Mouse (Mus musculus): Measurements from ENCODE around the gene Slc24a1. TPM values are rescaled to one million over a fixed set of nuclear protein-coding genes. Genes with fewer than 3 reads are reported as not detected.
"Not testable (repeated sequence)": the region's sequence is repeated elsewhere in the genome, so short reads cannot be mapped to it uniquely, and the experiment has no call there.

Gene Slc24a1
- polyA plus RNA-seq (2012; fragmentation: generic; extraction: Trizol), result not detected
- long read RNA-seq, experiment 1, result 0 reads
- long read RNA-seq, experiment 2, result 0 reads

DNA sequence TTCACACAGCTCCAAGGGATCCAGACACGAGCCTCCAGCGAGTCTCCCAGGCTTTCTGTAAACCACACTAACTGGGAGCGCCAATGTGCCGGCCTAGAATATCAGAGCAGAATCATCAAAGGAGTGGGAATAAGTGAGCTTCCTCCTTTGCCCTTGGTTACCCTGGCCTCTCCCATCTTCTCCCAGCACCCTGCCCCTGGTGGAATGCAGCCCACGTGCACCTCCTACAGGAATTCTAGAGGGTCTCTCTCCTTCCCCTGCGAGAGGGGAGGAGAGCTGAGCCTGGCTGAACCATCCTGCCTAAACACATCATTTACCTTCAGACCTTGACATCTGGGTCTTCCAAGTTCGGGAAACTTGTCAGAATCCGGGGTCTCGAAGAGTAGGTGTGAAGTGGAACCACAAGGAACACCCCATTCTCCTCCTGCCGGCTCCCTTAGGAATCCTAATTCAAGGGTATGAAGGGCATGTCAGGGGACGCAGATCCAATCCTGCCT lies at the start of gene Slc24a1:
Gene Slc24a1, minus strand, starts transcription at position 447 of the 497 bp plus-strand sequence.
- H3K79me3 ChIP-seq (ENCODE audit: low read depth), result no peaks in the 10 kb centered on the region
- no peaks in the 10 kb centered on the region for H3K36me3 ChIP-seq (ENCODE audit: control insufficient read depth, insufficient read depth)
- no peak within 1 kb of the TSS for H3ac ChIP-seq (ENCODE audit: control insufficient read depth, insufficient read length, low read depth)
- TF ChIP-seq CEBPB (IDR thresholded peaks at IDR 0.05; ENCODE audit: low read depth), result no peak
- TF ChIP-seq MYOD1 (IDR thresholded peaks at IDR 0.05; ENCODE audit: control insufficient read depth, insufficient read length, low read depth), result no peak
- no peak for TF ChIP-seq MYOG (IDR thresholded peaks at IDR 0.05; ENCODE audit: control insufficient read depth, extremely low read depth, insufficient read length)
- TF ChIP-seq CTCF (IDR thresholded peaks at IDR 0.05; ENCODE audit: control insufficient read depth, insufficient read depth, insufficient read length), result no peak
- TF ChIP-seq MAX (IDR thresholded peaks at IDR 0.05), result no peak
- no peak for TF ChIP-seq USF1 (IDR thresholded peaks at IDR 0.05; ENCODE audit: low read depth)
- TF ChIP-seq FOSL1 (IDR thresholded peaks at IDR 0.05; ENCODE audit: insufficient read depth, low read length, poor library complexity, severe bottlenecking), result no peak
- H3K27me3 ChIP-seq (ENCODE audit: control insufficient read depth, insufficient read depth, insufficient read length), result peaks cover 73% of the 10 kb centered on the region
- no peak within 1 kb of the TSS for H3K4me3 ChIP-seq (ENCODE audit: insufficient read depth, poor library complexity, severe bottlenecking)
- H3K79me2 ChIP-seq (ENCODE audit: control insufficient read depth, insufficient read depth), result no peaks in the 10 kb centered on the region

DNA sequence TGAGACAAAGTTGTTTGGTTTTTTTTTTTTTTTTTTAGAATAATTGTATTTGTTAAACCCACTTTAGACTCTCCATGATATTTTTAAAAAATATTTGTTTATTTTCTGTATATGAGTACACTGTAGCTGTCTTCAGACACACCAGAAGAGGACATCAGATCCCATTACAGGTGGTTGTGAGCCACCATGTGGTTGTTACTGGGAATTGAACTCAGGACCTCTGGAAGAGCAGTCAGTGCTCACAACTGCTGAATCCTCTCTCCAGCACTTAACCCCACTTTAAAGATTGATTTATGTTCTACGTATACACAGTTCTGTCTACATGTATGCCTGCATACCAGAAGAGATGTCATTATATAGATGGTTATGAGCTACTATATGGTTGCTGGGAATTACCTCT lies 44.1 kb upstream of the Slc24a1 start:
- not testable (repeated sequence) for H3K79me2 ChIP-seq (ENCODE audit: control insufficient read depth, insufficient read depth); H3K4me3 ChIP-seq (ENCODE audit: insufficient read depth, poor library complexity, severe bottlenecking); H3K27me3 ChIP-seq (ENCODE audit: control insufficient read depth, insufficient read depth, insufficient read length); H3K36me3 ChIP-seq (ENCODE audit: control insufficient read depth, insufficient read depth); H3ac ChIP-seq (ENCODE audit: control insufficient read depth, insufficient read length, low read depth); H3K79me3 ChIP-seq (ENCODE audit: low read depth)

GRCm38 (mm10) chr9:64990291-64990690 lies 38.9 kb upstream of the Slc24a1 start:
- TF ChIP-seq MYOD1 (IDR thresholded peaks at IDR 0.05; ENCODE audit: control insufficient read depth, insufficient read length, low read depth) (no peak), FOSL1 (IDR thresholded peaks at IDR 0.05; ENCODE audit: insufficient read depth, low read length, poor library complexity, severe bottlenecking) (no peak), MAX (IDR thresholded peaks at IDR 0.05) (no peak), USF1 (IDR thresholded peaks at IDR 0.05; ENCODE audit: low read depth) (no peak), CEBPB (IDR thresholded peaks at IDR 0.05; ENCODE audit: low read depth) (no peak)
- Histone ChIP-seq H3K27me3 (ENCODE audit: control insufficient read depth, insufficient read depth, insufficient read length) (no peaks in the 10 kb centered on the region), H3K36me3 (ENCODE audit: control insufficient read depth, insufficient read depth) (peaks cover 38% of the 10 kb centered on the region), H3K79me3 (ENCODE audit: low read depth) (no peaks in the 10 kb centered on the region), H3ac (ENCODE audit: control insufficient read depth, insufficient read length, low read depth) (no peak overlapping the region), H3K79me2 (ENCODE audit: control insufficient read depth, insufficient read depth) (no peaks in the 10 kb centered on the region), H3K4me3 (ENCODE audit: insufficient read depth, poor library complexity, severe bottlenecking) (no peak overlapping the region)

DNA sequence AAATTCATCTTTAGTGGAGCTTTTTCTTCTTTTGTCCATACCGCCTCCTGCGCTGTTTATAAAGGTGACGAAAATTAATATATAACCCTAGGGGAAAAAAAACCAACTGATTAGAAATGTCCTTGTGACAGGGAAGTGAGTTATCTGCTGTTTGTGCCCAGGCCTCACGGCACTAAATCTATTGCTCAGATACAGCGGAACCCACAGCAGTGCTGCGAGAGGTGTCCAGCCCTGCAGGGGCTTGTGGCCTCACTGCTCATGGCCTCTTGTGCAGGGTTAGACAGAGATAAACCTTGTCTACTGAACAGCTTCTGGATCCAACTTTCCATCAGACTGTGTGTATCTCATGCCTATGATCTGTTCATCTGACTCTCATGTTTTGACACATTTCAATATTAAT lies 37.0 kb upstream of the Slc24a1 start:
- Histone ChIP-seq H3K36me3 (ENCODE audit: control insufficient read depth, insufficient read depth) (peaks cover 54% of the 10 kb centered on the region), H3ac (ENCODE audit: control insufficient read depth, insufficient read length, low read depth) (no peak overlapping the region), H3K4me3 (ENCODE audit: insufficient read depth, poor library complexity, severe bottlenecking) (no peak overlapping the region), H3K79me3 (ENCODE audit: low read depth) (no peaks in the 10 kb centered on the region), H3K79me2 (ENCODE audit: control insufficient read depth, insufficient read depth) (no peaks in the 10 kb centered on the region), H3K27me3 (ENCODE audit: control insufficient read depth, insufficient read depth, insufficient read length) (no peaks in the 10 kb centered on the region)
- TF ChIP-seq MAX (IDR thresholded peaks at IDR 0.05), result no peak
- TF ChIP-seq MYOD1 (IDR thresholded peaks at IDR 0.05; ENCODE audit: control insufficient read depth, insufficient read length, low read depth), result no peak
- TF ChIP-seq USF1 (IDR thresholded peaks at IDR 0.05; ENCODE audit: low read depth), result no peak
- no peak for TF ChIP-seq MYOG (IDR thresholded peaks at IDR 0.05; ENCODE audit: control insufficient read depth, extremely low read depth, insufficient read length)
- TF ChIP-seq CTCF (IDR thresholded peaks at IDR 0.05; ENCODE audit: control insufficient read depth, insufficient read depth, insufficient read length), result no peak
- TF ChIP-seq FOSL1 (IDR thresholded peaks at IDR 0.05; ENCODE audit: insufficient read depth, low read length, poor library complexity, severe bottlenecking), result no peak
- no peak for TF ChIP-seq CEBPB (IDR thresholded peaks at IDR 0.05; ENCODE audit: low read depth)

DNA sequence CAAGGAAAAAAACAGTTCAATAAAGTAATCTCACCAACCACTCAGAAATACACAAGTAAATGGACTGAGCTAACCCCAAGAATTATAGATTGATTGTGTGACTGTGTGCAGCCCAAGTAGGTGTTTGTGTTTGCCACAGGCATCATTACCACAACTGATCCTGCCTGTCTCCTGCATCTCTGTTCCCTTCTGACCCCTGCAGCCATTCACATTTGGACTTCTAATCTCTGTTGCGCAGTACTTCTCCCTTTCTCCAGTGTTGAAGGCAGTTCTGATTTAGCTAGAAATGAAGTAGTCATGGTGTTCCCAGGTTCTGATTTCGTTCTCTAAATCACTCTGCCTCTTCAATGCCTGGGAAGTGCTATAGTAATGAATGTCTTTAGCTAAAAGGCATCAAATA lies 36.2 kb upstream of the Slc24a1 start:
- Histone ChIP-seq H3K79me2 (ENCODE audit: control insufficient read depth, insufficient read depth) (no peaks in the 10 kb centered on the region), H3K27me3 (ENCODE audit: control insufficient read depth, insufficient read depth, insufficient read length) (no peaks in the 10 kb centered on the region), H3K36me3 (ENCODE audit: control insufficient read depth, insufficient read depth) (peaks cover 58% of the 10 kb centered on the region), H3K79me3 (ENCODE audit: low read depth) (no peaks in the 10 kb centered on the region), H3ac (ENCODE audit: control insufficient read depth, insufficient read length, low read depth) (no peak overlapping the region), H3K4me3 (ENCODE audit: insufficient read depth, poor library complexity, severe bottlenecking) (no peak overlapping the region)
- TF ChIP-seq FOSL1 (IDR thresholded peaks at IDR 0.05; ENCODE audit: insufficient read depth, low read length, poor library complexity, severe bottlenecking), result no peak
- TF ChIP-seq CTCF (IDR thresholded peaks at IDR 0.05; ENCODE audit: control insufficient read depth, insufficient read depth, insufficient read length), result no peak
- no peak for TF ChIP-seq USF1 (IDR thresholded peaks at IDR 0.05; ENCODE audit: low read depth)
- TF ChIP-seq MYOG (IDR thresholded peaks at IDR 0.05; ENCODE audit: control insufficient read depth, extremely low read depth, insufficient read length), result no peak

GRCm38 (mm10) chr9:64985807-64986206 lies 34.4 kb upstream of the Slc24a1 start:
- Histone ChIP-seq H3K36me3 (ENCODE audit: control insufficient read depth, insufficient read depth) (peaks cover 75% of the 10 kb centered on the region), H3K4me3 (ENCODE audit: insufficient read depth, poor library complexity, severe bottlenecking) (no peak overlapping the region), H3K79me3 (ENCODE audit: low read depth) (no peaks in the 10 kb centered on the region), H3K27me3 (ENCODE audit: control insufficient read depth, insufficient read depth, insufficient read length) (no peaks in the 10 kb centered on the region), H3ac (ENCODE audit: control insufficient read depth, insufficient read length, low read depth) (no peak overlapping the region), H3K79me2 (ENCODE audit: control insufficient read depth, insufficient read depth) (no peaks in the 10 kb centered on the region)
- TF ChIP-seq MAX (IDR thresholded peaks at IDR 0.05) (no peak), USF1 (IDR thresholded peaks at IDR 0.05; ENCODE audit: low read depth) (no peak), FOSL1 (IDR thresholded peaks at IDR 0.05; ENCODE audit: insufficient read depth, low read length, poor library complexity, severe bottlenecking) (no peak), CEBPB (IDR thresholded peaks at IDR 0.05; ENCODE audit: low read depth) (no peak), CTCF (IDR thresholded peaks at IDR 0.05; ENCODE audit: control insufficient read depth, insufficient read depth, insufficient read length) (no peak), MYOG (IDR thresholded peaks at IDR 0.05; ENCODE audit: control insufficient read depth, extremely low read depth, insufficient read length) (no peak), MYOD1 (IDR thresholded peaks at IDR 0.05; ENCODE audit: control insufficient read depth, insufficient read length, low read depth) (no peak)

All from C2C12 (cell line).